Mouse (Mus musculus) cerebellum, adult 11 months (tissue): ENCODE measurements around the gene Cd38.

Source experiments
- DNase-seq: peaks from one replicate; pipeline ENCODE4 v3.0.0; 2022

Cd38 gene

DNA sequence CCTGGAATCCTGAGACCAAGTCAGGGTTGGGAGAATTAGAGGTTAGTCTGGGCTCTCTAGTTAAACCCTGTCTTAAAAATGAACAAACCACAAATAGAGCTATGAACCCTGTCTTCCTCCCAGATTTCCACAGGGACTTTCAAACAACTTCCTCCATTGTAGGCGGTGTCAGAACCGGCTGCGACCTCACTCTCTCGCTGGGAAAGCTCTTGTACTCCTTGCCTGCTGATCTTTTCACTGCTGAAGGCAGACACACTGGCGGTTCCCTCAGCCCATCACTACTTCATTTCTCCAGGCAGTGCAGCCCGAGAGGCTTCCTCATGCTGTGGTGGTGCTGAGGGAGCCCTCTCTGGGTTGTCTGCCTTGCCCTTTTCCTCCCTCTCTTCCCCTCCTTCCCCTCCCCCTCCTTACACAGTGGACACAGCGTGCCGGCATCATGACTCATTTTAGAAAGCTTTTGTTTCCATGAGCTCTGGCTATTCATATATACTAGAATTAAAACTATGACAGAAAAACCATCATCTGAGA, 80.5 kb downstream of the Cd38 start:
- no peak for DNase-seq

DNA sequence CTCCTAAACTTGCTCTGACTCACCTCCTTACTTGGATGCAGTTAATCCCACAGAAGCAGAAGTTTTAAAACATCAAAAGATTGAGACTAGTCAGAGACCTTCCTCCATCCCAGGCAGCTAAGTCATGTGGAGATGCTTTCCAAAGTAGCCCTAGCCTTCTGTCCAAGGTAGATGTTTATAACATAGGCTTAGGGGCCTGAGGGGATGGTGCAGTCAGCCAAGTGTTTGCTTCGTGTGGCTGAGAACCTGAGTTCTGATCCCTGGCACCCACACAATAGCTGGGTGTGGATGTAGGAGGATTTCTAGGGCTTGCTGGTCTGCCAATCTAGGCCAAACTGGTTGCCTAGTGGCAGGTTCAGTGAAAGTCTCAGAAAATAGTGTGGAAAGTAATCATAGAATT, 84.9 kb downstream of the Cd38 start:
- DNase-seq = no peak

DNA sequence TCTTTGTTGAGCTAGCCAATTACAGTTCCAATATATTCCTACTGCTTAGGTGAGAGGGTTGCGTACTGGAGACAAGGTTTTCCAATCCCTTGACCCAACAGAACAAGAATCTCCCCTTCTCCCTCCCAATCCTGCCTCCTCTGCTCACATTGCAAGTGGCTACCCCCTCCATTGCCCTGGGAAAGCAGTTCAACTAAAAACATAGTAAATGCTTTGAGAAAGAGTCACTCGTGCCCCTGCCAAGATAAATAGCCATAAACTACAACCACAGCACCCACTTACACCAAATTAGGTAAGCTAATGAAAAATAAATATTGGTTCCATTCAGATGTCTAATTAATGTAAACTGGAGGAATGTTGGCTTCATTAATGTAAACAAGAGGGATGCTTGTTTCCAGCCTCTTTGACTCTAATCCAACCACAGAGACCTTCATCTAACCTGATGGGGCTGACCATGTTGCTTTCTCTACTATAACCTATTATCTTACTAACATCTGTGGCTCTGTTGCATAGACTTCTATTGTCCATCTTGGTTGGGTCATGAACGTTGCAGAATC, 91.6 kb downstream of the Cd38 start:
- no peak for DNase-seq

DNA sequence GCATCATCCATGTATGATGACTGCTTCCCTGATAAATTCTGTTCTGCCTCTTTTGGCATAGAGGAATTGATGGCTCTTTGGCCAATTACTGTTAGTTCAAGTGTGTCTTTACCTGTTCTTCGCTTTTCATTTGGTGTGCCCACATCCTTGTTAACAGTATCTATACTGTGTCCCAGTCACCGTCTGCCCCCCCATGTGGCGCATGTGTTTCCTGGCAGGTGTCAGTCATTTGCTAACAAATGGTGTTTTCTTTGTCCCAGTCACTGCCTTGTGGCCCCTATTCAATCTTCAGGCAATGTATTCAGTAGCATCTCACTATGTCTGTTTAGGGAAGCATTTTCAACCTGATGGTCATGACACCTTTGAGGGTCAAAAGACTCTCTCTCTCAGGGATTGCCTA, 92.7 kb downstream of the Cd38 start:
- no peak for DNase-seq
